Mouse (Mus musculus) limb, embryonic 10.5 days (tissue): Measurements from ENCODE around the gene Ptprh. TPM values are rescaled to one million over a fixed set of nuclear protein-coding genes. Genes with fewer than 3 reads are reported as not detected.

Experiments used
- DNase-seq: peaks from one replicate; pipeline ENCODE4 v3.0.0-alpha.2; 2017; ENCODE audit warnings: low spot score
- H3K27ac ChIP-seq: fragments of 300-500 bp; sonication (generic); 2 replicates; pipeline ENCODE4 v1.5.1; 2016; ENCODE audit warnings: mild to moderate bottlenecking
- H3K27me3 ChIP-seq: fragments of 300-500 bp; sonication (generic); 2 replicates; pipeline ENCODE4 v1.6.1; 2016; ENCODE audit warnings: low read depth, mild to moderate bottlenecking; ENCODE audit not compliant: poor library complexity, severe bottlenecking
- H3K36me3 ChIP-seq: fragments of 300-500 bp; sonication (generic); 2 replicates; pipeline ENCODE4 v1.6.1; 2016; ENCODE audit warnings: mild to moderate bottlenecking, moderate library complexity
- H3K4me1 ChIP-seq: fragments of 300-500 bp; sonication (generic); 2 replicates; pipeline ENCODE4 v1.6.1; 2016
- H3K4me3 ChIP-seq: fragments of 300-500 bp; sonication (generic); 2 replicates; pipeline ENCODE4 v1.5.1; 2016; ENCODE audit warnings: mild to moderate bottlenecking, moderate library complexity
- H3K9me3 ChIP-seq: fragments of 300-500 bp; sonication (generic); replicated peaks from 2 replicates; pipeline ENCODE4 v1.6.1; 2016; ENCODE audit warnings: mild to moderate bottlenecking
- WGBS: fragments of 180-500 bp; shearing (Covaris S2); methylation state at CpG from one replicate; pipeline ENCODE4 v1.1.7; 2016; 5-methylcytosine and 5-hydroxymethylcytosine counted together
- microRNA-seq: library from miRNA; unstranded; fragments of <30 nt; microRNA quantifications from one replicate; pipeline ENCODE4, GENCODE M21; 2017
- polyA plus RNA-seq: library from polyadenylated mRNA; unstranded; fragments of >200 nt; fragmentation: Nextera tagmentation; extraction: Ambion mirVana; gene quantifications from 2 replicates; pipeline ENCODE4 v1.2.1, GENCODE M21; 2016

Gene Ptprh
- polyA plus RNA-seq, 1 experiment from 2014 or later: not detected

- Histone ChIP-seq H3K4me3 (peak overlapping the region; percentile 95), H3K4me1 (peaks cover 26% of the 10 kb centered on the region), H3K27ac (peak overlapping the region; percentile 93), H3K9me3 (no peaks in the 10 kb centered on the region), H3K36me3 (peaks cover 5% of the 10 kb centered on the region), H3K27me3 (no peaks in the 10 kb centered on the region)
- no peak for DNase-seq
- 16% methylated on average over 14 of the region's 14 CpGs for WGBS
These were observed 101.3 kb downstream of the Ptprh start for GRCm38 (mm10) chr7:4502421-4503090.

- Histone ChIP-seq H3K27ac (peak within 1 kb of the TSS; percentile 93), H3K4me1 (peaks cover 26% of the 10 kb centered on the region), H3K4me3 (peak within 1 kb of the TSS; percentile 95), H3K9me3 (no peaks in the 10 kb centered on the region), H3K36me3 (peaks cover 13% of the 10 kb centered on the region), H3K27me3 (no peaks in the 10 kb centered on the region)
- under 1% methylated on average over 61 of the region's 62 CpGs for WGBS
- DNase-seq: peak; percentile 92
These were observed 102.1 kb downstream of the Ptprh start, which contains the start of gene Ppp1r12c for GRCm38 (mm10) chr7:4501558-4502397. TSS of gene Ppp1r12c (minus strand) at chr7:4501680.

- peak overlapping the region; percentile 93 for H3K27ac ChIP-seq
- WGBS: under 1% methylated on average over 52 of the region's 52 CpGs
- H3K9me3 ChIP-seq: no peaks in the 10 kb centered on the region
- DNase-seq: peak; percentile 68
- peak overlapping the region; percentile 95 for H3K4me3 ChIP-seq
- H3K36me3 ChIP-seq: peaks cover 21% of the 10 kb centered on the region
- no peaks in the 10 kb centered on the region for H3K27me3 ChIP-seq
- peaks cover 26% of the 10 kb centered on the region for H3K4me1 ChIP-seq
These were observed 102.9 kb downstream of the Ptprh start for GRCm38 (mm10) chr7:4500892-4501471.

- Histone ChIP-seq H3K36me3 (peaks cover 40% of the 10 kb centered on the region), H3K27me3 (no peaks in the 10 kb centered on the region), H3K4me3 (0 out of 2 replicates have a peak overlapping the region, but pooled peaks have one; percentile 95), H3K4me1 (peaks cover 26% of the 10 kb centered on the region), H3K9me3 (no peaks in the 10 kb centered on the region), H3K27ac (no peak overlapping the region)
- 94% methylated on average over 4 of the region's 4 CpGs for WGBS
- no peak for DNase-seq
These were observed 104.8 kb downstream of the Ptprh start for GRCm38 (mm10) chr7:4499034-4499433.

Small RNA genes within 50 kb of the gene (microRNA-seq; reads per million reads assigned to microRNA genes)
- not detected for gene Gm23577

Other genes with a start within 250 kb of the Ptprh start
- gene Gp6, start 206.3 kb downstream of the Ptprh start, polyA plus RNA-seq: 0.30 and 0.35 TPM in 2 replicates
- gene Rdh13, start 158.4 kb downstream of the Ptprh start, polyA plus RNA-seq: 31.9 and 35.0 TPM in 2 replicates
- gene Eps8l1, start 143.4 kb downstream of the Ptprh start, polyA plus RNA-seq: 2.7 and 5.4 TPM in 2 replicates
- 36.8 and 42.1 TPM in 2 replicates for gene Ppp1r12c, start 102.4 kb downstream of the Ptprh start, polyA plus RNA-seq
- gene Tnnt1, start 87.7 kb downstream of the Ptprh start, polyA plus RNA-seq: 4.1 and 15.3 TPM in 2 replicates
- gene Tnni3, start 79.8 kb downstream of the Ptprh start, polyA plus RNA-seq: 2.6 and 3.1 TPM in 2 replicates
- 2.1 and 4.2 TPM in 2 replicates for gene Dnaaf3, start 71.6 kb downstream of the Ptprh start, polyA plus RNA-seq
- 1.1 and 2.8 TPM in 2 replicates for gene Syt5, start 56.5 kb downstream of the Ptprh start, polyA plus RNA-seq
- 1.7 and 2.1 TPM in 2 replicates for gene Tmem86b, start 27.4 kb upstream of the Ptprh start, polyA plus RNA-seq
- gene Ppp6r1, start 55.0 kb upstream of the Ptprh start, polyA plus RNA-seq: 10.6 and 11.4 TPM in 2 replicates
- gene Hspbp1, start 81.0 kb upstream of the Ptprh start, polyA plus RNA-seq: 123 and 130 TPM in 2 replicates
- 1.3 TPM in 2 replicates for gene Brsk1, start 86.6 kb upstream of the Ptprh start, polyA plus RNA-seq
- 0.13 TPM in 1 of 2 replicates, not detected in the other for gene Tmem150b, start 121.2 kb upstream of the Ptprh start, polyA plus RNA-seq
- gene Kmt5c, start 136.1 kb upstream of the Ptprh start, polyA plus RNA-seq: 88.9 and 100 TPM in 2 replicates
- 36.7 and 51.5 TPM in 2 replicates for gene Cox6b2, start 149.1 kb upstream of the Ptprh start, polyA plus RNA-seq
- not detected in 2 replicates for gene Fam71e2, start 167.3 kb upstream of the Ptprh start, polyA plus RNA-seq
- 0.09 TPM in 1 of 2 replicates, not detected in the other for gene Il11, start 178.8 kb upstream of the Ptprh start, polyA plus RNA-seq
- gene Tmem190, start 178.9 kb upstream of the Ptprh start, polyA plus RNA-seq: not detected in 2 replicates
- gene Tmem238, start 185.6 kb upstream of the Ptprh start, polyA plus RNA-seq: 4.8 and 5.8 TPM in 2 replicates
- gene Rpl28, start 188.8 kb upstream of the Ptprh start, polyA plus RNA-seq: 396 and 427 TPM in 2 replicates
- 500 and 550 TPM in 2 replicates for gene Ube2s, start 208.5 kb upstream of the Ptprh start, polyA plus RNA-seq
- gene Shisa7, start 240.7 kb upstream of the Ptprh start, polyA plus RNA-seq: 0.16 and 0.18 TPM in 2 replicates